Mouse (Mus musculus) spleen, adult 12 weeks (tissue): ENCODE measurements around the gene Unc79.

Source experiments
- DNase-seq: peaks from one replicate; pipeline ENCODE4 v3.0.0; 2022; ENCODE audit warnings: low spot score

Unc79 gene

DNA sequence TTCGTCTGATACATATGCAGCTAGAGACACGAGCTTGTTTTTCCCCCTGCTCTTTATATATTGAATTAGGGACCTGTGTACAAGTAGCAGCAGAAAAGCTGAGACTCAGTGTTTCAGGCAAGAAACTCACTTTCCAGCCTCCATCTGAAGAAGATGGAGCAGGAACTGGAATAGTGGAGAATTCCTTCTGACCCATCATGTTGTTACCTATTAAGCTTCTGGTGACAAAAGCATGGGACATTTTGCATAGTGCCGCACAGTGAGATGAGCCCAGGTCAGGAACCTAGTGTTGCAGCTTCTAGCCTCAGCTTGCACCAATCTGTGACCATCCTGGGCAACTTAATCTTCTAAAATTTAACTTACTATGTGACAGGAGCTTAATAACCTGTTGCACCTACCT, 92.7 kb downstream of the Unc79 start:
- no peak for DNase-seq

DNA sequence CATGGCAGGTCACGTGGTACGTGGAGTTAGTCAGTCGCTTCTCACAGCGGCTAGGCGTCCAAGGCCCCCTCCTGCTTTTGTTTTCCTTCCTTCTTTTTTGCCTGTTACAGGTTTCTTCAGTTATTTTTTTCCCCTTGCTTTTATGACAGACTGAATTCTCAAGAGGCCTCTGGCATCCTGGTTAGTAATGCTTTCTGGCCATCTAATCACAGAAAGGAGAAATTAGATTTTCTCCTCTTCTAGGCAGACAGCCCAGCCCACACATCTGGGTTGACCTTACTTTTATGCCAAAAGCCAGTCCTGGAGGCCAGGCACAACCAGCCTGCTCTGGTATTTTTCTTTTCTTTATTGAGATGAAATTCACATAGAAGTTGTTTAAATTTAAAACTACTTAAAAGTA, 94.1 kb downstream of the Unc79 start:
- no peak for DNase-seq

DNA sequence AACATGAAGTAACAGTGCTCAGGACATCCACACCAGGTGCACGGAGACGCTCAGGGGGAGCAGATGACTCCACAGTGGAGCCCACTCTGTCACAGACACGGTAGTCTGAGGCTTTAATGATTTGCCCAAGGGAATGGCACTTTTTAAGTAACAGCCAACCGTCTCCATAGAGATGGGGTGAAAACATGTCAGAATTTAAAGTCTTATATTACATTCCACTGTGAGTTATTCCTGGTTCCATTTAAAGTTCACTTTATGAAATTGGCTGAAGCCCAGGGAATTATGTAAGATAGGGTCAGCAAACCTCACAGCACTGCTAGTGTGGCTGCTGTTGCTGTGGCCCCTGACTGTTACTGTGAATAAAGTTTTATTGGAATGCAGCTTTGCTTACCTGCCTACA, 95.8 kb downstream of the Unc79 start:
- DNase-seq: no peak

DNA sequence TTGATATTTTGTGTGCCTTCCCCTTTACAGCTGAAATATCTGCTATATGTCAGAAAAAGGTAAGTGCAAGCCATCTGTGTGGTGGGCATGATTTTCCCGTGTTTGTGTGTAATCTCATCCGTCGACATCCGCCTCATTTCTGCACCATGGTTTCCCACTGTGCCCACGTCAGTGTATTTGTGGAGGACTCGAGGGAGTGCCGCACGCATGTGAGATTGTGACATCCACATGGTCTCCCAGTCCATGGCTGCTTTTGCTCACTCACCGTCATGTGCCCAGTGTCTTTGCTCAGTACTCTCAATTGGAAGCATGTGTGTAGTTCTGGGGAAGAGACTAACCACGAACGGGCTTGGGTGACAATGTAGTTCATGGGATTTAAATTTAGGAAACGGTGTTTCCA, 101.2 kb downstream of the Unc79 start:
- DNase-seq: no peak

DNA sequence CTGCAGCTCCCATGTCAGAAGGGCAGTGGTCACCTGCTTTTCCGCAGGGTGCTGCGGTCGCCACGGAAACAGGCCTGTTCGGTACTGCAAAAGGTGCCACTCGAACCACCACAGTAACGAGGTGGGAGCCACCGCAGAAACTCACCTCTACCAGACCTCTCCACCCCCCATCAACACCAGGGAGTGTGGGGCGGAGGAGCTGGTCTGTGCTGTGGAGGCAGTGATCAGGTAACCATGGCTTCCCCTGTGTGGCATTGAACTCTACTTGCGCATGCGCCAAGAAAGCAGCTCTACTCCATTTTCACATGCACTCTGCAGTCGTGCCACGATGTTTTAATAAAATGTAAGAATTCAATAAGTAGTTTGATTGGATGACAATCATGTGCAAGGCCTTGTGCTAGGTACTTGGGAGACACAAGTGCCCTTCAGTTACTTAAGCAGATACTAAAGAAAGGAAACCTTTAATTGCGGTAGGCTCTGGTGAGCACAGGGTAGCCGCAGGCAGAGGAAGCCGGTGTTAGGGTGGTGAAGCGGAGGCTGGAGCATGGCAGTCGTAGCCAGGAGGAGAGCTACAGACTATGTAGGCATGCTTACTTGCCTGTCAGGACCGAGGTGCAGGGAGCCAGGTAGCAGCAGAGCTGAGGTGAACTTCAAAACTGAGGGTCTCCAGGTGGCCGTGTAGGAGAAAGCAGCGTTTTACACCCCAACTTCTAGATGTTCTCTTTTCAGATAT, 110.8 kb downstream of the Unc79 start:
- DNase-seq: no peak

DNA sequence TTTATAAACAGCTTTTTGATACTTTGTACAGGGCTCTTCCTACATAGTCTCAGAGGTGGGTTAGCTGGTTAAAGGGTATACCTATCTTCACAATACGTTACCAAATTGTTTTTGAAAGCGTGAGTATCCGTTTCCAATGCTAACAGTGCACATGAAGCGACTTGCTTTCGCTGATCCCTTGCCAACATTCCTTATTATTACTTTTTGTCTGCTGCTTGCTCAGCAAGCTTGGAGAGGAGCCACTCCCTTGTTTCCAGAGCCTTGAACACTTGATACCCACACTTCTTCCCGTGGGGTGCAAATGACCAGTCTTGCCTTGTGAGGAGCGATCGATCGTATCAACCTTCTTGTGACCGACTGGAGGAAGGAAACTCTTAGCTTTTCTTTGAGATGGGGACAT, 112.1 kb downstream of the Unc79 start:
- DNase-seq: no peak

DNA sequence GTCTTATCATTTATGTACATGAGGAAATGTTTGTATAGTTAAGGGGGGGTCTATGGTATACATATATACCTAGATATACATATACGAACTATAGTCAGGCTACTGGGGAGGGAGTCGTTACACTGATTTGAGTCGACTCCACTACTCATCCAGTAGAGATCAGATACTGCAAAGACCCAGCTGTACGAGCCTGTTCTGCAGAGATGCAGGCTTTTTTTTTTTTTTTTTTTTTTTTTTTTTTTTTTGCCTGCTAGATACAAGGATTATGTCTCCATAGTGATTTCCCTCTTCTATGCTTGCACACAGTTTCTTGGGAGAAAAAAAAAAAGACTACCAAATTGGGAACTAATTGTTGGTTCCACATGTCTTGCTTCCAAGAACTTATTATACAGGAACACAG, 113.5 kb downstream of the Unc79 start:
- no peak for DNase-seq

DNA sequence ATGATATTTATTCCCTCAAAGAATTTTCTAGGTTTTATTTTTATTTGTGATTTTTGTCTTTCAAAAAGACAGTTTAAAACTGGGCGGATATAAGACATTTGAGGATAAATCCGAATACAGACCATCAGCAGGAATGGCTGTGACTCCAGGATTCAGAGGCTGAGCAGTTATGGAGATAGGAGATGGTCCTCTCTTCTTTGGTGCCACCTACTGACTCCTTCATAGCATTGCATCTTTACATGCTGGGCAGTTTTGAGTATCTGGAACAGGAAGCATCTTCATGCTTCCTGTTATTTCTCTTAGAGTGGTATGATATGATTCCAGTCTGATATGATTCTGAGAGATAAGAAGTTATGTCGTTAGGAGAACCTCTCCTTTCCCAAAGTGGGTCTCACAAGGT, 116.3 kb downstream of the Unc79 start:
- DNase-seq: no peak

DNA sequence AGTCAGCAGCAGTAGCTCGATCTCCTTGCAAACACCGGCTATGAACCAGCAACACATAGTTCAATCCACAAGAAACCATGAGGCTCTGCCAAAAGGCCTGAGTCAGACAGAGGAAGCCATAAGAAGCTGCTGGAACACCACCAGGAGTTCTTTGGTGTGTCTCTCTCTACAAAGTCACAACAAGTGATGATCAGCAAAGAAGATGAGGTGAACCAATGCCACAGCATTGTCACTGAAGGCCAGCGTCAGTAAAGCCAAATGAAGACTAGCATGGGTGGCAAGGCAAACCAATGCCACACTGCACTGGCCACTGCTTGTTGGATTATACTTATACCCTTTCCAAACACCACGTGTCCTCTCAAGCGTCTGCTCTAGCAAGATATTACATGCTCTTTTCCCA, 119.5 kb downstream of the Unc79 start:
- DNase-seq: no peak

DNA sequence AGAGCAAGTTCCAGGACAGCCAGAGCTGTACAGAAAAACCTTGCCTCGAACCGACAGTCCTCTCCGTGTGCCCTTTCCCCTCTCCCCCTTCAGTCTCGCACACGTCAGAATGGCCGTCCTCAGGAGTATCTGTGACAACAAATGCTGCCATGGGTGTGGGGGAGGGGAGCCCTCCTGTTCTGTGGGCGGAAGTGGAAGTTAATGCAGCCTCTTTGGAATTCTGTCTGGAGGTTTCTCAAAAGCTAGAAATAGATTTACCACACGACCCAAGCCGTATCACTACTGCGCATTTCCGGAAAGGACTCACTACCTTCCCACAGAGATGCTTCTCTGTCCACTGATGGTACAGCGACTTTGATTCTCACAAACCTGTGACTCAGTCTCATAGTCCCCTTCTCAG, 120.9 kb downstream of the Unc79 start:
- no peak for DNase-seq

DNA sequence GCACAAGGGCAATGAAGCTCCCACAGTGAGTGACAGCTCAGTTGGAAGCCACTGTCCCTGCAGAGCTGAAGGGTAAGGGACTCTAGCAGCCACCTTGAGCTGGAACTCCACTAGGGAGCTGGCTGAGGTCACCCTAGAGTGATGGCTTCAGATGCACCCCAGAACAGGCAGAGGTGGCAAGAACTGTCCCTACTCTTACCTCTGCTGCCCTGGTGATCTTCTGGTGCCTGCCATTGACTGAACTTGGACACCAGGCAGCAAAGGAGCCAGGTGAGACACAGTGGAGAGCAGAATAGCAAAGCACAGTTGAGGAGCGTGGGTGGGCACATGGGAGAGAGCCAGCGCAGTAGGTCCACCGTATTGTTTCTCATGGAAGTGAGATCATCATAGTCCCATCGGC, 125.3 kb downstream of the Unc79 start:
- no peak for DNase-seq

DNA sequence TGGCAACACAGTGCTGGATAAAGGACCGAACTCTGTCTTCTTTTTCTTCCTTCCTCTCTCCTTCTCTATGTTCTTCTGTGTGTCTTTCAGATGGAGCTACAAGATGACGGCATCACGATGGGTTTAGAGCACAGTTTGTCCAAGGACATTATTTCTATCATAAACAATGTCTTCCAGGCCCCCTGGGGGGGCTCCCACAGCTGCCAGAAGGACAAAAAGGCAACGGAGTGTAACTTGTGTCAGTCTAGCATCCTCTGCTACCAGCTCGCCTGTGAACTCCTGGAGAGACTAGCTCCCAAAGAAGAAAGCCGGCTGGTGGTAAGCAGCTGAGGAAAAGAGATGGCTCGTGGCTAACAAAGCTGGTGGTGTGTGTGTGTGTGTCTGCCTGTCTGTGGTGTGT, 130.1 kb downstream of the Unc79 start:
- no peak for DNase-seq

DNA sequence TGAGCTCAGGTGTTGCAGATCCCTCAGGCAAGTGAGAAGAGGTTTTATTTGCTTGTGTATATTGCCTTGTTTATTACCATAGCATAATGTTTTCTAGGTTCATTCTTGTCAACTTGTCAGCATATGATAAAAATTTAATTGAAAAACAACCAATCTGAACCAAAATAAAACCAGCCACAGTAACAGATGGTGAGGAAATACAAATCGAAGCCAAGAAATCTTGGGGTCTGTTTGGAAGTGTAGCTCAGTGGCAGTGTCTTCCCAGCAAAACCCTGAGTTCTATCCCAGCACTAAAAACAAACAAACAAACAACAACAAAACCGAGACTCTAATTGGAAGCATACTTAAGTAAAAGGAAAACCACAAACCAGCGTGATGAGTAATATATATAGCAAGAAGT, 131.4 kb downstream of the Unc79 start:
- DNase-seq: no peak

DNA sequence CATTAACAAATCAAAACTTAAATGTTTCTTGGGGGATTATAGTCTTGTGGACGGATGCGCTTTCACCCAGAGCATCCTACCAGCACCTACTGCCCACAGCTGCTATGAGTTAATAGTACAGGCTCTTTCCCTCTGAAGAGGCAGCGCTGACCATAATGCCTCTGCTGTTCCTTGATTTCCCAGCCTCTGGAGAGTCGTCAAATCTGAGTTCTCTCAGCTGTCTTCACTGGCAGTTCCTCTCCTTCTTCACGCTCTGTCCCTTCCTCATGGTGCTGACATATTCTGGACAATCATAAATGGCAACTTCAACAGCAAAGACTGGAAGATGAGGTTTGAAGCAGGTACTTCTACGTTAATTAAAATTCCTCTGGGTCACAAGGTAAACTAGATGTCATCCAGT, 143.2 kb downstream of the Unc79 start:
- no peak for DNase-seq

DNA sequence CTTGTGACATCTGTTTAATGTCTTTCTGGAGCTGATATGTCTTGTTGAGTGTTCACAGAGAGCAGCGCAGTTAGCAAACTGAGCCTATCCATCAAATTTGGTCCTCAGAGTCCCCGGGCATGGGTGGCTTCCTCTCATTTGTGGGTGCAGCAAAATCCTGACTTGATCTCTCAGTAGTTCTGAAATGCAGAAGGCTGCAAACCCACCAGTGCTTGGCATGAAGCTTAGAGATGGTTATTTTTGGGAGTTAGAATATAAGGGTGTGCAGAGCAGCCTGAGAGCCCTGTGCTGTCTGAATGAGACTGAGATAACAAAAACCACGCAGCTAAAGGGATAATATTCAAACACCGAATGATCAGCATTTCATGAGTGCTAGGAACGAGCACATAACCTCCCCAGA, 146.5 kb downstream of the Unc79 start:
- DNase-seq: no peak

DNA sequence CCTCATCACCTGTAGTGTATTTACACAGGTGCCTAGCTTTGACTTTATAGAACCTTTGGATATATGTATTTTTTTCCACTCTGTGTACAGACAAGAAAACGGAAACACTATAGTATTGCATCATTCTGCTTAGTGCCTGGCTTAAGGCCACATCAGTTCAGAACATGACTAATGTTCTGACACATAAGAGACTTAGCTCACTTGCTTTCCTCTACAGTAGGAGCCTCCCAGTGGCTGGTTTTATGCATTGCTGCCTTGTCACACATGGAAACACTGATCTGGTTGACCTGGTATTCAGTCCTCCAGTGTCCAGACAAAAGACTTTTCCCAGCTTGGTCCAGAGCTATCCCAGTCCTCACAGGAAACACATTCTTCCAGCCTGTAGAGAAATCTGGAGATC, 150.5 kb downstream of the Unc79 start:
- DNase-seq: no peak

DNA sequence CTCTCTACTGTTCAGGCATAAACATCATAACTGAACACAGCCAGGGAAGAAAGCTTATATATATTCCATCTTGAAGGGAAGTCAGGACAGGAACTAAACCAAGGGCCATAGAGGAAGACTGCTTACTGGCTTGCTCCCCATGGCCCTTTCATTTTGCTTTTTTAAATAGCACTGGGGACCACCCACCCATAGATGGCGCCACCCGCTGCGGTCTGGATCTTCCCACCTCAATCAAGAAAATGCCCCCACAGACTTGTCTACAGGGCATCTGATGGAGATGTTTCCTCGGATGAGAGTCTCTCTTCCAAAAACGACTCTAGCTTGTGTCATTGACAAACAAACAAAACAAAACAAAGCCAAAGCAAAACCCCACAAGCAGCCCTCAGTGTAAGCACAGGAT, 151.4 kb downstream of the Unc79 start:
- no peak for DNase-seq

DNA sequence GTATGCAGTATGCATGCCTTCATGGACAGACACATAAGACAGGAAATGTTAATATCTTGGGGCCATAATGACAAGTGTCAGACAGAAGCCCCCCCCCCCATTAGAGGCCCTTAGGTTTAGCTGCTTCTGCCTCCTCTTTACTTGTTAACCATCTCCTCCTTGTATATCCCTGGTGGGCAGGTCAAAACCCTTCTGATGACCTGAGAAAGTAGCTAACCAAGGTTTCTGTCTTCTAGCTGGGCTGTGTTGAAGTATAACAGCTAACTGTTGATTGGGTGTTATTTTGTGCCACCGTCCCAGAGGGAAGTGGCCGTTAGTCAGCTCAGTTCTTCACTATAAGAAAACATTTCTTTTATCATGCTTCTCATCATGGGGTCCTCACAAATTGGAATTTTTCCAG, 154.4 kb downstream of the Unc79 start:
- no peak for DNase-seq

DNA sequence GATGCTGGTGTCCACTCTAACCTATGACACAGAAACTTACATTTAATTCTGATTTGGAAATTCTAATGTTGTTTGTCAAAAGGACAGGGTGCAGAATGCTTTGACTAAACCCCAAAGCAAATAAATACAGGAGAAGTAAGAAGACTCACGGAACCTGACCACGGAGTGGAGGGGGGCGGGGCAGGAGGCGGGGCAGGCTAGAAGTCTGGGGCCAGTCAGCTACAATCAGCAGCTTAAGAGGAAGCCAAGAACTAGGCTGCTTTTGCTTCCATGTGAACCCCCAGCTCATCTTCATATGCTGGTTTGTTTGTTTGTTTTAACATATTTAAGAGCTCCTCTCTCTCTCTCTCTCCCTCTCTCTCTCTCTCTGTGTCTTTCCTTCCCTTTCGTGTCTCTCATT, 154.9 kb downstream of the Unc79 start:
- DNase-seq: no peak

DNA sequence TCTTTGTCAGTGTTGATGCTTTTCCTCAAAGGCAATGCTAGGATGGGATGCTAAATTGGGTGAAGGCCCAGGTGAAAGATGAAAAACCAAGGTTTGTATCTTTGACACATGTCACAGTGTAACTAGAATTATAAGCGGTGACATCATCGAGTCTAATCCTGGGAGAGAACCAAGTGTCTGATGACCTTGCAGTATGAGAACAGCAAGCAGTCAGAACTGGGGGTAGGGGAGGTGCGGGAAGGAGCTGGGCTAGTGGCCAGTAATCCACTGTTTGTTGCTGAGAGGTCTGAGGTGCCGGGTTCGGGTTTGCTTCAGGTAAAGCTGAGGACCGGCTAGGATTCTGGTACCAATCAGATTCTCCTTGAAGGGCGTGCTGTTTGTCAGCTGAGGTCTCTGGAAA, 160.6 kb downstream of the Unc79 start:
- DNase-seq: no peak

DNA sequence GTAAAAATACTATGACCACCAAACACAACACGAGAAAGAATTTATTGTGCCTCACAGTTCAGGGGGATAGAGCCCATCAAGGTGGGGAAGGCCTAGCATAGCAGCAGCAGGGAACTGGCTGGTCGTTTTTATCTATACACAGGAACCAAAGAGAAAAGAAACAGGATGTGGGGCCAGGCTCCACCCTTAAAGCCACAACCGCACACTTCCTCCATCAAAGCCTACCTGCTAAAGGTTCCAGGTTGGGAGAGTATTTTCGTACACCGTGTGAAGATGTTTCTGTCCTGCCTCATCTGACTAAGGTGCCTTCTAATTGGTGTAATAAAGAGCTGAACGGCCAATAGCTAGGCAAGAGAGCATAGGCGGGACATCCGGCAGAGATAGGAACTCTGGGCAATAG, 168.0 kb downstream of the Unc79 start:
- DNase-seq: no peak

DNA sequence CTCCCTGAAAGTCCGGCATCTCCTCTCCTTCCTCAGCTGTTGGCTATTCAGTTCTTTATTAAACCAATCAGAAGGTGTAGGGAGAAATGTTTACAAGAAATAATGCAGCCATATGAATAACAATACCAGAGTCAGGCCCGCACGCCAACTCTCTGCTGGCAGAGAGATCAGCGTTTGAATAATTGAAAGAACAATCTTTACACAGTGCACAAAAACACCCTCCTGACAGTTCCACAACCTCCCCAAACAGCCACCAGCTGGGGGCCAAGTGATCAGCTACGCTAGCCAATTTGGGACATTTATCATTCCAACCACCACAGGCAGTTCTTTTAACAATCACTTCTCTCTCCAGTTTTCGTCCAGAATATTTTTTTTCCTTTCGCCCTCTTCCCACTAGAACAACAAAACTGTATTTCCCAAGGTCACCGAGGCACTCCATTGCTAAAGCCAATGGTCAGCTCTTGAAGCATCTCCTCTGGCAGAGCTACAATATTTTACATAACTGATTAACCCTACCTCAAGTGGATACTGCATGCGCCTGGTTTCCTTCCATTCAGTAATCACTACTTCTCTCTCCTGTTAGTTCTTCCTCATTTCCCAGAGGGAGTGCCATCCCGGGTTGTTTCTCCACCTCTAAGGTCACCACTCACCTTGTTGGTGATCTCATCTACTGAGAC, 169.0 kb downstream of the Unc79 start:
- DNase-seq: no peak

DNA sequence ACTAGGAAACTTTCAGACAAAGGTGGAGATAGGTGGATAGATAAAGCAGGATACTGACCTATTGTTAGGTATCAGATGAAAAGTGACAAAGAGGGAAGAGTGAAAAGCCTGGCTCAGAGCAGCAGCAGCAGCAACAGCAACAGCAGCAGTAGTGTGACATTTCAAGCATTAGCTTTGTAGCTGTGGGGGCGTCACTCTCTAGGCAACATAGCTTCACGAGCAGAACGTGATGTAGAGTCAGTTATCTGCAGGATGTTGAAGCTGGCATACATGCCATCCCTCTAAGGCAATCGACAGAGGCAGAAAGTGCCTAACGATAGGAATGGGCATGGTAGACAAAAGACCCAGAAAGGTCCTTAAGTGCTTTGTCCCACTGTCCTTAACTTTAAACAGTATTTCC, 173.3 kb downstream of the Unc79 start:
- no peak for DNase-seq

DNA sequence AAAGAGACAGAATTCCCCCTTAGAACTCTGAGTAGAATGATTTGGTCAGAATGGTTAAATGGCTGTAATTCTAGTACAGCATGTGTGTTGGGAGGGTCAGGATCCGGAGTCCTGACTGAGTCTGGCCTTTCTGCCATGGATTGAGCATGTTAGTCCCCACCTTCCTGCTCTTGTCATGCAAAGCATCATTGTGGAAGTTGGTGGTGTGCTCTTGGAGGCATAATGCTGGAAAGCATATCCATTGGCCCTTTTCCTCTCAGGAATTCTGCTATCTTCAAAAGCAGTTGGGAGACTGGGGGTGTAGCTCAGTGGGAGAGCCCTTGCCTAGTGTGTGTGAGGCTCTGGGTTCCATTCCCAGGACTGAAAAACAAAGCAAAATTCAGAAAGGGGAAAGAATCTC, 175.2 kb downstream of the Unc79 start:
- no peak for DNase-seq
